Mouse (Mus musculus) CH12.LX (cell line): ENCODE data around the gene Cdkl3. TPM values are rescaled to one million over a fixed set of nuclear protein-coding genes. Genes with fewer than 3 reads are reported as not detected.

Experiments
- DNase-seq: peaks from one replicate; pipeline ENCODE4 v3.0.0-alpha.2; 2013; ENCODE audit errors: extremely low read depth
- H3K27ac ChIP-seq: 2 replicates; pipeline ENCODE4 v1.5.1; 2012; ENCODE audit warnings: low read depth, mild to moderate bottlenecking, control low read depth, moderate library complexity; ENCODE audit not compliant: insufficient read depth
- H3K27me3 ChIP-seq: replicated peaks from 2 replicates; pipeline ENCODE3; 2012; ENCODE audit warnings: inconsistent platforms
- H3K36me3 ChIP-seq, 2 experiments: replicated peaks in 1 of 2; 2 replicates each; pipeline versions ENCODE3 to v1.6.1; 2012; ENCODE audit warnings: inconsistent platforms in 1 of 2, low read length in 1 of 2, mild to moderate bottlenecking in 1 of 2, mixed read lengths in 1 of 2, moderate library complexity in 1 of 2; ENCODE audit not compliant: control insufficient read depth in 1 of 2, insufficient read depth in 1 of 2
- H3K4me1 ChIP-seq, 2 experiments: 2 replicates each; pipeline ENCODE4 v1.6.1; 2012; ENCODE audit warnings: inconsistent platforms in 1 of 2, moderate library complexity in 1 of 2; ENCODE audit not compliant: insufficient read depth in 2 of 2, control insufficient read depth in 1 of 2
- H3K4me2 ChIP-seq: 2 replicates; pipeline ENCODE4 v1.6.1; 2012; ENCODE audit warnings: low read depth, mild to moderate bottlenecking, control low read depth; ENCODE audit not compliant: poor library complexity, insufficient read depth, severe bottlenecking
- H3K4me3 ChIP-seq, 3 experiments: fragments of 150-350 bp in 1 of 3; sonication (generic) in 1 of 3; replicated peaks in 1 of 3; 2 replicates each; pipeline versions ENCODE3 to v1.5.1; 2011 to 2012; ENCODE audit warnings: low read depth in 2 of 3, low read length in 2 of 3, mild to moderate bottlenecking in 2 of 3, moderate library complexity in 2 of 3, control low read depth in 1 of 3, improper control_type of control experiment in 1 of 3, inconsistent platforms in 1 of 3, mixed read lengths in 1 of 3; ENCODE audit not compliant: poor library complexity in 1 of 3
- H3K79me2 ChIP-seq: replicated peaks from 2 replicates; pipeline ENCODE4 v1.6.1; 2012; ENCODE audit warnings: mild to moderate bottlenecking, moderate library complexity; ENCODE audit not compliant: control insufficient read depth, poor library complexity, insufficient read depth, severe bottlenecking; ENCODE audit errors: extremely low read depth
- H3K9ac ChIP-seq: 2 replicates; pipeline ENCODE4 v1.6.1; 2012; ENCODE audit warnings: low read depth, mild to moderate bottlenecking, control low read depth, moderate library complexity; ENCODE audit not compliant: insufficient read depth
- H3K9me3 ChIP-seq: replicated peaks from 2 replicates; pipeline ENCODE3; 2012; ENCODE audit warnings: low read length, inconsistent platforms, mixed read lengths
- CHD1 ChIP-seq: IDR thresholded peaks from 2 replicates; pipeline ENCODE4 v1.6.1; 2012; ENCODE audit warnings: low read depth, low read length, improper control_type of control experiment, inconsistent platforms
- CHD2 ChIP-seq: IDR thresholded peaks from 2 replicates; pipeline ENCODE4 v1.6.1; 2011; ENCODE audit warnings: low read length, improper control_type of control experiment
- E2F4 ChIP-seq: IDR thresholded peaks from 2 replicates; pipeline ENCODE4 v1.6.1; 2011; ENCODE audit warnings: low read depth, low read length, improper control_type of control experiment; ENCODE audit not compliant: insufficient replicate concordance
- ELF1 ChIP-seq: IDR thresholded peaks from 2 replicates; pipeline ENCODE4 v1.6.1; 2014; ENCODE audit warnings: low read depth, mild to moderate bottlenecking, inconsistent platforms, low read length, improper control_type of control experiment
- IRF4 ChIP-seq: IDR thresholded peaks from 2 replicates; pipeline ENCODE4 v1.6.1; 2014; ENCODE audit warnings: low read depth, mild to moderate bottlenecking, inconsistent platforms, low read length, improper control_type of control experiment
- JUN ChIP-seq: IDR thresholded peaks from 2 replicates; pipeline ENCODE4 v1.6.1; 2011; ENCODE audit warnings: low read depth, mild to moderate bottlenecking, low read length, improper control_type of control experiment, moderate library complexity; ENCODE audit not compliant: insufficient read depth
- MAFK ChIP-seq: IDR thresholded peaks from 2 replicates; pipeline ENCODE4 v1.6.1; 2011; ENCODE audit warnings: low read length, improper control_type of control experiment; ENCODE audit not compliant: insufficient replicate concordance
- MAX ChIP-seq: IDR thresholded peaks from 2 replicates; pipeline ENCODE4 v1.6.1; 2011; ENCODE audit warnings: low read length, improper control_type of control experiment
- MAZ ChIP-seq: IDR thresholded peaks from 2 replicates; pipeline ENCODE4 v1.6.1; 2012; ENCODE audit warnings: low read depth, mild to moderate bottlenecking, inconsistent platforms, low read length, improper control_type of control experiment, moderate library complexity
- MEF2A ChIP-seq: IDR thresholded peaks from 2 replicates; pipeline ENCODE4 v1.6.1; 2014; ENCODE audit warnings: low read depth, mild to moderate bottlenecking, inconsistent platforms, low read length, improper control_type of control experiment, borderline replicate concordance
- MXI1 ChIP-seq: IDR thresholded peaks from 2 replicates; pipeline ENCODE4 v1.6.1; 2011; ENCODE audit warnings: mild to moderate bottlenecking, low read depth, low read length, improper control_type of control experiment
- PAX5 ChIP-seq: IDR thresholded peaks from 2 replicates; pipeline ENCODE4 v1.6.1; 2012; ENCODE audit warnings: low read length, inconsistent platforms, mixed read lengths
- POLR2A ChIP-seq: IDR thresholded peaks from 2 replicates; pipeline ENCODE4 v1.6.1; 2011; ENCODE audit warnings: low read depth, mild to moderate bottlenecking, improper control_type of control experiment, low read length
- POLR2AphosphoS2 ChIP-seq: IDR thresholded peaks from 2 replicates; pipeline ENCODE4 v1.6.1; 2011; ENCODE audit warnings: low read depth, low read length, improper control_type of control experiment
- RCOR1 ChIP-seq: conservative IDR thresholded peaks from 2 replicates; pipeline ENCODE4 v1.6.1; 2012; ENCODE audit warnings: low read depth, mild to moderate bottlenecking, inconsistent platforms, low read length, improper control_type of control experiment
- SMC3 ChIP-seq: IDR thresholded peaks from 2 replicates; pipeline ENCODE4 v1.6.1; 2011; ENCODE audit warnings: low read depth, low read length, improper control_type of control experiment
- TCF12 ChIP-seq: IDR thresholded peaks from 2 replicates; pipeline ENCODE4 v1.6.1; 2014; ENCODE audit warnings: low read depth, mild to moderate bottlenecking, inconsistent platforms, low read length, improper control_type of control experiment
- UBTF ChIP-seq: IDR thresholded peaks from 2 replicates; pipeline ENCODE4 v1.6.1; 2012; ENCODE audit warnings: low read depth, mild to moderate bottlenecking, inconsistent platforms, low read length, improper control_type of control experiment, moderate library complexity
- USF1 ChIP-seq: IDR thresholded peaks from 2 replicates; pipeline ENCODE4 v1.6.1; 2014; ENCODE audit warnings: low read depth, mild to moderate bottlenecking, inconsistent platforms, low read length, improper control_type of control experiment
- USF2 ChIP-seq: conservative IDR thresholded peaks from 2 replicates; pipeline ENCODE4 v1.6.1; 2011; ENCODE audit warnings: low read depth, low read length, improper control_type of control experiment
- ZMIZ1 ChIP-seq: IDR thresholded peaks from 2 replicates; pipeline ENCODE4 v1.6.1; 2012; ENCODE audit warnings: low read depth, mild to moderate bottlenecking, inconsistent platforms, low read length, improper control_type of control experiment
- dilution Hi-C: fragments of 300-500 bp; cut with MboI; formaldehyde crosslinking; loops from 2 replicates; pipeline ENCODE4 v1.14.3; 2020; ENCODE audit warnings: low sequenced_read_pairs; ENCODE audit not compliant: extremely low pct_unique_long_range_greater_than_20kb, extremely low pct_ligation_motif_present
- in situ Hi-C: fragments of 300-500 bp; cut with MboI; formaldehyde crosslinking; loops from 3 replicates; pipeline ENCODE4 v1.14.3; 2019; ENCODE audit warnings: low sequenced_read_pairs, low pct_ligation_motif_present, low pct_unique_long_range_greater_than_20kb, mixed read lengths
- polyA plus RNA-seq: library from polyadenylated mRNA; unstranded; fragments of >175 nt; gene quantifications from 2 replicates; pipeline ENCODE4 v1.2.1, GENCODE M21; 2012; ENCODE audit warnings: low read depth; ENCODE audit not compliant: insufficient read length
- total RNA-seq, 2 experiments: library from RNA; depleted of rRNA; stranded (reverse); fragments of 300-350 nt in 1 of 2; fragments of >200 nt in 1 of 2; gene quantifications; 2 replicates each; pipeline ENCODE4 v1.2.3; 2012 to 2014

Gene Cdkl3
- total and polyA plus RNA-seq, 3 experiments, result 4.4 to 9.7 (median 8.0) TPM

GRCm38 (mm10) chr11:52043224-52043623, 39.2 kb downstream of the Cdkl3 start (continued):
- TF ChIP-seq RCOR1 (no peak), E2F4 (no peak), IRF4 (no peak), MAZ (no peak), USF2 (no peak), POLR2A (no peak), PAX5 (no peak), CHD1 (no peak), USF1 (no peak), MXI1 (no peak), ZMIZ1 (no peak), MAFK (no peak), MAX (no peak), MEF2A (no peak)

DNA sequence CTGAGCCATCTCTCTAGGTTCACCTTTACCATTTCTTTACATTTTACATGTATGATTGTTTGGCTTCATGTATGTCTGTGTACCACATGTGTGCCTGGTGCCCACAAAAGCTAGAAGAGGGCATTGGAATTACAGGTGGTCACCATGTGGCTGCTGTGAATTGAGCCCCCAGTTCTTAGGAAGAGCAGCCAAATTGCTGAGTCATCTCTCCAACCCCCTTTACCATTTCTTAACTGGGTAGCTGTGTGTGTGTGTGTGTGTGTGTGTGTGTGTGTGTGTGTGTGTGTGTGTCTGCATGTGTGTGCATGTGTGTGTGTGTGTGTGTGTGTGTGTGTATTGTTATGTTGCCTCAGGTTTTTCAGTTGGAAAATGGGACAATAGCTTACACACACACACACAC, 40.1 kb downstream of the Cdkl3 start:
- no peak overlapping the region for H3K4me2 ChIP-seq
- no peaks in the 10 kb centered on the region for H3K27me3 ChIP-seq
- H3K9ac ChIP-seq, result no peak overlapping the region
- peaks cover 15 to 53% of the 10 kb centered on the region in 2 experiments for H3K4me1 ChIP-seq
- H3K36me3 ChIP-seq, result peaks cover 0 to 6% of the 10 kb centered on the region in 2 experiments
- dilution Hi-C loops, result no loop called here
- no peak overlapping the region for H3K4me3 ChIP-seq
- in situ Hi-C loops, result no loop called here
- no peaks in the 10 kb centered on the region for H3K79me2 ChIP-seq
- TF ChIP-seq MAFK (peak; percentile 63; the same call in 1 of the 2 replicates), UBTF (no peak)
- DNase-seq, result no peak
- no peak overlapping the region for H3K27ac ChIP-seq
- no peaks in the 10 kb centered on the region for H3K9me3 ChIP-seq

DNA sequence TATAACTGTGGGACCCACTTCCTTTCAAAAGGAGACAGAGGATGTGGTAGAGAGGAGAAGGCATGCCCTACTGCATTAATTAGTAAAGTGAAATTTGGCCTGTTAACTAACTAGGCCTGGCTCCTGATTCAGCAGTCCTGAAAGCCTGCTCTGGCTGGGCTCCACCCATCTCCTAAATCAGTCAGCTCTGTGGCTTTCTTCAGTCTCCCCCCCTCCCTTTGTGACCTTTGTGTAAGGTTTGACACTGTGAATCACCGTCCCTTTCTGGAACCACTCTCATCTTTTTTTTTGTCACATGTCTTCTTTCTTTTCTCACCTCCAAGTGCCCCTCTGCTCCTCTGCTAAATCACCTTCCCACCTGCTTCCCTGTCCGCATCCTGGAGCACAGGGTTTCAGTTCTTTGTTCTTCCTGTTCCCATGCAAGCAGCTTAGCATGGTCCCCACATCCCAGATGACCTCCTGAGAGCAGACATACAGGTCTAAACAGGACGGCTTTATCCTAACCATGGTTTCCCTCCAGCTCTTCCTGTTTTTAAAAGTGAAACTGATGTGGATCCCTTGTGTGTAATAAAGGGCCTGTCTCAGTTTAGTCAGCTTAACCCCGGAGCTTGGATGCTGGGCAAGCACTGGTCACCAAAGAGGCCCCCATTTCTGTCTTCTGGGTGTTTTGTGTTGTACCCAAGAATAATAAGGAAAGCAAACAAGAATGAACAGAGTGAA, 42.6 kb downstream of the Cdkl3 start:
- peak; percentile 76 for DNase-seq
- no peak overlapping the region for H3K4me3 ChIP-seq
- TF ChIP-seq JUN (0 out of 2 replicates have a peak, but pooled peaks have one; percentile 6), RCOR1 (no peak), SMC3 (no peak), MXI1 (peak; percentile 68; the same call in 1 of the 2 replicates), TCF12 (peak; percentile 62; the same call in 1 of the 2 replicates), IRF4 (0 out of 2 replicates have a peak, but pooled peaks have one; percentile 64), MEF2A (peak; percentile 61; the same call in 1 of the 2 replicates), MAX (peak; percentile 64; the same call in 1 of the 2 replicates), POLR2AphosphoS2 (no peak), USF1 (no peak), MAZ (peak; percentile 64; the same call in 1 of the 2 replicates), CHD2 (0 out of 2 replicates have a peak, but pooled peaks have one; percentile 11), MAFK (peak; percentile 80), ELF1 (peak; percentile 13; the same call in 1 of the 2 replicates)
- no peaks in the 10 kb centered on the region for H3K9me3 ChIP-seq
- peaks cover 15 to 61% of the 10 kb centered on the region in 2 experiments for H3K4me1 ChIP-seq
- peaks cover 0 to 2% of the 10 kb centered on the region in 2 experiments for H3K36me3 ChIP-seq
- no peaks in the 10 kb centered on the region for H3K27me3 ChIP-seq
- in situ Hi-C loops (no loop called here), dilution Hi-C loops (no loop called here)
- H3K27ac ChIP-seq, result no peak overlapping the region
- H3K79me2 ChIP-seq, result no peaks in the 10 kb centered on the region
- H3K9ac ChIP-seq, result peak overlapping the region; percentile 59
- H3K4me2 ChIP-seq, result peak overlapping the region; percentile 77
